ENCODE assay signal across 11 mouse cellular contexts in the genomic region with DNA sequence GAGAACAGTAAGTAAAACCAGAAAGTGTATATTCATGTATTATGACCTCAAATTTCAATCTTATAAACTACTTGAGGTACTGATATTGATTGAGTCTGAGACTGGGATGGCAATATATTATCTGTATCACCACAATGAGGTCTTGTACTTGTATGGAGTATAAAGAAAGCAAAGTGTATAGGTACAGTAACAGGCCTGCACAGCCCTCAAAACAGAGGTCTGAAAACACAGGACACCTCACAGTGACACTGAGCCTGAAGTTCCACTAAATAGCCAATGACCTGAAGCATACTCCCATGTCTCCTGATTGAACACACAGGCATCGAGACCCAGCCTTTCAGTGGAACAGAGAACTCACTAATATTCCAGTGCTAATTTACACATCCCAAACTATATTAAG.
DNase-seq lines count a peak whose midpoint lies in the region; ATAC-seq and TF ChIP-seq lines count a peak whose summit lies in the region.
"Had no signal": no experiment of that assay in that cellular context is flagged by ENCODE, and none has a peak within 500 bp of the region (broad histone marks: within the 10 kb centered on the region; RNA-seq: fewer than 3 reads in every experiment).

No protein-coding gene starts in this region.

- WGBS in forebrain, embryonic 15.5 days = 90% methylated on average over 1 of the region's 1 CpGs
- 88% methylated on average over 1 of the region's 1 CpGs for WGBS in forebrain, embryonic 12.5 days
- WGBS in heart, postnatal 0 days = 84% methylated on average over 1 of the region's 1 CpGs
- WGBS in lung, embryonic 16.5 days = 65% methylated on average over 1 of the region's 1 CpGs

- H3K79me2 ChIP-seq in myocyte (ENCODE audit: control insufficient read depth, insufficient read depth) = no peaks in the 10 kb centered on the region

- no peaks in the 10 kb centered on the region for H3K9me3 ChIP-seq in forebrain, embryonic 15.5 days
- no peaks in the 10 kb centered on the region for H3K9me3 ChIP-seq in forebrain, embryonic 12.5 days
- H3K9me3 ChIP-seq in heart, postnatal 0 days (replicated peaks; ENCODE audit: control insufficient read depth, low read length) = no peaks in the 10 kb centered on the region
- H3K9me3 ChIP-seq in lung, embryonic 16.5 days (ENCODE audit: control insufficient read depth, low read length) = no peaks in the 10 kb centered on the region

- TF ChIP-seq CTCF in heart, postnatal 0 days (IDR thresholded peaks at IDR 0.05; ENCODE audit: low read depth) = no peak

- no peak for TF ChIP-seq POLR2A in myocyte (IDR thresholded peaks at IDR 0.05; ENCODE audit: insufficient read length, low read depth)

- no peak overlapping the region for H3K9ac ChIP-seq in forebrain, embryonic 15.5 days (replicated peaks)
- H3K9ac ChIP-seq in forebrain, embryonic 12.5 days = no peak overlapping the region
- H3K9ac ChIP-seq in heart, postnatal 0 days (replicated peaks; ENCODE audit: low read depth, low read length) = no peak overlapping the region
- no peak overlapping the region for H3K9ac ChIP-seq in lung, embryonic 16.5 days (ENCODE audit: low read length)
- H3K9ac ChIP-seq: liver, embryonic 14.5 days had no signal

- TF ChIP-seq EP300 in heart, postnatal 0 days (IDR thresholded peaks at IDR 0.05; ENCODE audit: low read depth) = no peak

- H3K4me1 ChIP-seq in forebrain, embryonic 15.5 days = peaks cover 27% of the 10 kb centered on the region
- peaks cover 9% of the 10 kb centered on the region for H3K4me1 ChIP-seq in forebrain, embryonic 12.5 days
- peaks cover 13% of the 10 kb centered on the region for H3K4me1 ChIP-seq in heart, postnatal 0 days (ENCODE audit: control insufficient read depth, insufficient read depth)
- H3K4me1 ChIP-seq in lung, embryonic 16.5 days (replicated peaks; ENCODE audit: control insufficient read depth, insufficient read depth, low read length) = peaks cover 34% of the 10 kb centered on the region

- peak; percentile 13; the same call in 1 of the 2 replicates for ATAC-seq in forebrain, embryonic 15.5 days (replicated peaks)
- no peak for ATAC-seq in forebrain, embryonic 12.5 days (ENCODE audit: low FRiP score)
- ATAC-seq in heart, postnatal 0 days (ENCODE audit: insufficient read depth, low read depth) = no peak
- no peak for ATAC-seq in lung, embryonic 16.5 days (ENCODE audit: low read depth)
- ATAC-seq: CD4-positive, CD25-positive, alpha-beta regulatory T cell, adult 4 months had no signal

- 0 out of 2 replicates have a peak overlapping the region, but pooled peaks have one; percentile 2 for H3K27ac ChIP-seq in forebrain, embryonic 15.5 days (replicated peaks)
- no peak overlapping the region for H3K27ac ChIP-seq in forebrain, embryonic 12.5 days
- H3K27ac ChIP-seq in heart, postnatal 0 days (ENCODE audit: low read depth) = no peak overlapping the region
- H3K27ac ChIP-seq in lung, embryonic 16.5 days (ENCODE audit: low read length) = peak overlapping the region; percentile 54
- H3K27ac ChIP-seq: liver, embryonic 14.5 days had no signal

- H3K27me3 ChIP-seq in forebrain, embryonic 15.5 days = no peaks in the 10 kb centered on the region
- H3K27me3 ChIP-seq in forebrain, embryonic 12.5 days = no peaks in the 10 kb centered on the region
- no peaks in the 10 kb centered on the region for H3K27me3 ChIP-seq in heart, postnatal 0 days (ENCODE audit: control insufficient read depth, insufficient read depth, low read length)
- H3K27me3 ChIP-seq in lung, embryonic 16.5 days (ENCODE audit: control insufficient read depth, insufficient read depth, low read depth, low read length) = no peaks in the 10 kb centered on the region
- no peaks in the 10 kb centered on the region for H3K27me3 ChIP-seq in myocyte (ENCODE audit: control insufficient read depth, insufficient read depth, insufficient read length)
- H3K27me3 ChIP-seq: Patski had no signal

- DNase-seq in heart, postnatal 0 days (ENCODE audit: low spot score) = no peak
- no peak for DNase-seq in heart, postnatal 14 days
- DNase-seq in lung, postnatal 10 days = no peak
- DNase-seq in adrenal gland, postnatal 14 days = no peak

- no peak overlapping the region for H3K4me2 ChIP-seq in forebrain, embryonic 15.5 days (replicated peaks)
- H3K4me2 ChIP-seq in forebrain, embryonic 12.5 days = no peak overlapping the region
- peak overlapping the region; percentile 45; the same call in 1 of the 2 replicates for H3K4me2 ChIP-seq in heart, postnatal 0 days (ENCODE audit: low read depth, low read length)
- H3K4me2 ChIP-seq in lung, embryonic 16.5 days (ENCODE audit: low read depth, low read length) = no peak overlapping the region
- H3K4me2 ChIP-seq in myocyte (ENCODE audit: low read depth) = peak overlapping the region; percentile 21

- no peak overlapping the region for H3K4me3 ChIP-seq in forebrain, embryonic 15.5 days
- no peak overlapping the region for H3K4me3 ChIP-seq in forebrain, embryonic 12.5 days (replicated peaks)
- H3K4me3 ChIP-seq in heart, postnatal 0 days (ENCODE audit: low read depth, low read length) = no peak overlapping the region
- H3K4me3 ChIP-seq in lung, embryonic 16.5 days (ENCODE audit: low read length) = no peak overlapping the region
- H3K4me3 ChIP-seq in myocyte = no peak overlapping the region

- H3ac ChIP-seq in myocyte (ENCODE audit: control insufficient read depth, insufficient read length) = no peak overlapping the region

- intact Hi-C loops in heart, postnatal 14 days (cut with DNase I) = no loop called here

- H3K36me3 ChIP-seq in forebrain, embryonic 15.5 days = no peaks in the 10 kb centered on the region
- no peaks in the 10 kb centered on the region for H3K36me3 ChIP-seq in forebrain, embryonic 12.5 days (replicated peaks)
- H3K36me3 ChIP-seq in heart, postnatal 0 days (replicated peaks; ENCODE audit: control insufficient read depth, insufficient read depth, low read length) = no peaks in the 10 kb centered on the region
- H3K36me3 ChIP-seq in lung, embryonic 16.5 days (ENCODE audit: control insufficient read depth, insufficient read depth, low read length) = no peaks in the 10 kb centered on the region
- H3K36me3 ChIP-seq in myocyte (ENCODE audit: control insufficient read depth, insufficient read depth) = no peaks in the 10 kb centered on the region

TF ChIP-seq in myocyte, 11 proteins besides CTCF, POLR2A, EP300 and RAD21:
- TF ChIP-seq MYOG (IDR thresholded peaks at IDR 0.05; ENCODE audit: control insufficient read depth in 1 of 3, insufficient read depth in 1 of 3, insufficient read length in 2 of 3, low read depth in 2 of 3) = no peak
- TF ChIP-seq POLR2AphosphoS2 (IDR thresholded peaks at IDR 0.05; ENCODE audit: insufficient read length, low read depth) = no peak
- no peak for TF ChIP-seq TCF12 (IDR thresholded peaks at IDR 0.05; ENCODE audit: insufficient read depth, poor library complexity, severe bottlenecking)
- TF ChIP-seq USF1 (IDR thresholded peaks at IDR 0.05; ENCODE audit: low read depth) = no peak
- no peak for TF ChIP-seq MAX (IDR thresholded peaks at IDR 0.05; ENCODE audit: low read depth)
- no peak for TF ChIP-seq MYOD1 (IDR thresholded peaks at IDR 0.05; ENCODE audit: control insufficient read depth in 1 of 3, insufficient read length in 2 of 3, low read depth in 2 of 3)
- TF ChIP-seq REST (IDR thresholded peaks at IDR 0.05; ENCODE audit: insufficient read depth, insufficient read length) = no peak
- no peak for TF ChIP-seq CEBPB (IDR thresholded peaks at IDR 0.05; ENCODE audit: insufficient read depth, poor library complexity, severe bottlenecking)
- TF ChIP-seq SRF (IDR thresholded peaks at IDR 0.05; ENCODE audit: control insufficient read depth, insufficient read length, low read depth) = no peak
- no peak for TF ChIP-seq E2F4 (IDR thresholded peaks at IDR 0.05; ENCODE audit: insufficient read depth)

Comparison
In these comparisons a context has a peak if more than half of its experiments do, and no peak if none do; other contexts are left out.
1. H3K27ac ChIP-seq: peak in forebrain, embryonic 15.5 days (single experiment) and lung, embryonic 16.5 days (single experiment); none in forebrain, embryonic 12.5 days (single experiment) and heart, postnatal 0 days (single experiment).
2. H3K4me2 ChIP-seq: peak in heart, postnatal 0 days (single experiment) and myocyte (single experiment); none in forebrain, embryonic 15.5 days (single experiment), forebrain, embryonic 12.5 days (single experiment) and lung, embryonic 16.5 days (single experiment).